Mouse (Mus musculus) frontal cortex, adult (tissue): ENCODE results near the gene Cyp2g1.
"Not testable (repeated sequence)": the region's sequence is repeated elsewhere in the genome, so short reads cannot be mapped to it uniquely, and the experiment has no call there.

ENCODE experiments used
- ATAC-seq: cut with Nextera tagmentation; 2 replicates; pipeline ENCODE4 v1.9.2; 2017; ENCODE audit warnings: mild to moderate bottlenecking, moderate library complexity, mixed read lengths; ENCODE audit not compliant: low TSS enrichment

The Cyp2g1 gene

GRCm38 (mm10) chr7:26808592-26808991, at the start of gene Cyp2g1:
Gene Cyp2g1, plus strand, starts transcription at chr7:26808892.
- no peak for ATAC-seq

GRCm38 (mm10) chr7:26767084-26767483, 41.6 kb upstream of the Cyp2g1 start:
- no peak for ATAC-seq

GRCm38 (mm10) chr7:26769881-26770470, 38.7 kb upstream of the Cyp2g1 start:
- no peak for ATAC-seq

- ATAC-seq: no peak
Observed at GRCm38 (mm10) chr7:26772866-26773586, 35.7 kb upstream of the Cyp2g1 start.

- ATAC-seq: peak; percentile 27; the same call in 1 of the 2 replicates
Observed at GRCm38 (mm10) chr7:26775866-26776265, 32.8 kb upstream of the Cyp2g1 start.

- no peak for ATAC-seq
Observed at GRCm38 (mm10) chr7:26777806-26778205, 30.9 kb upstream of the Cyp2g1 start.

GRCm38 (mm10) chr7:26778474-26778873, 30.2 kb upstream of the Cyp2g1 start:
- ATAC-seq: no peak; the same call in 1 of the 2 replicates

GRCm38 (mm10) chr7:26779799-26780416, 28.8 kb upstream of the Cyp2g1 start:
- ATAC-seq: no peak

GRCm38 (mm10) chr7:26780510-26780909, 28.2 kb upstream of the Cyp2g1 start:
- no peak for ATAC-seq

GRCm38 (mm10) chr7:26780998-26781766, 27.5 kb upstream of the Cyp2g1 start:
- ATAC-seq: no peak

GRCm38 (mm10) chr7:26781767-26782131, 26.9 kb upstream of the Cyp2g1 start:
- ATAC-seq: no peak

- ATAC-seq: no peak; the same call in 1 of the 2 replicates
Observed at GRCm38 (mm10) chr7:26783163-26783562, 25.5 kb upstream of the Cyp2g1 start.

GRCm38 (mm10) chr7:26786013-26786412, 22.7 kb upstream of the Cyp2g1 start:
- not testable (repeated sequence) for ATAC-seq

- ATAC-seq: no peak
Observed at GRCm38 (mm10) chr7:26789984-26790383, 18.7 kb upstream of the Cyp2g1 start.

- peak; percentile 81; the same call in 1 of the 2 replicates for ATAC-seq
Observed at GRCm38 (mm10) chr7:26800104-26800503, 8.6 kb upstream of the Cyp2g1 start.

- no peak for ATAC-seq
Observed at GRCm38 (mm10) chr7:26800996-26801395, 7.7 kb upstream of the Cyp2g1 start.

GRCm38 (mm10) chr7:26831556-26832292, 23.0 kb downstream of the Cyp2g1 start:
- ATAC-seq: not testable (repeated sequence)

GRCm38 (mm10) chr7:26832668-26833067, 24.0 kb downstream of the Cyp2g1 start:
- not testable (repeated sequence) for ATAC-seq

GRCm38 (mm10) chr7:26835059-26835458, 26.4 kb downstream of the Cyp2g1 start, which contains the start of gene Cyp2a5:
Gene Cyp2a5, plus strand, starts transcription at chr7:26835305.
- not testable (repeated sequence) for ATAC-seq

- ATAC-seq: not testable (repeated sequence)
Observed at GRCm38 (mm10) chr7:26843400-26843799, 34.7 kb downstream of the Cyp2g1 start.

GRCm38 (mm10) chr7:26850063-26850462, 41.4 kb downstream of the Cyp2g1 start:
- ATAC-seq: not testable (repeated sequence)
